Mouse (Mus musculus) hindbrain, postnatal 0 days (tissue): ENCODE measurements around the gene Clic4. TPM values are rescaled to one million over a fixed set of nuclear protein-coding genes. Genes with fewer than 3 reads are reported as not detected.

ENCODE experiments used
- ATAC-seq: fragments of 200-750 bp; cut with Nextera tagmentation; 2 replicates; pipeline ENCODE4 v1.8.0; 2017; ENCODE audit warnings: mild to moderate bottlenecking, moderate TSS enrichment, moderate library complexity
- DNase-seq: peaks from one replicate; pipeline ENCODE4 v3.0.0-alpha.2; 2015; ENCODE audit warnings: low spot score
- H3K27ac ChIP-seq: fragments of 300-500 bp; sonication (generic); 2 replicates; pipeline ENCODE4 v1.5.1; 2014; ENCODE audit warnings: mild to moderate bottlenecking
- H3K27me3 ChIP-seq: fragments of 300-500 bp; sonication (generic); 2 replicates; pipeline ENCODE4 v1.6.1; 2014; ENCODE audit warnings: low read length, mixed read lengths; ENCODE audit not compliant: insufficient read depth
- H3K36me3 ChIP-seq: fragments of 300-500 bp; sonication (generic); 2 replicates; pipeline ENCODE4 v1.6.1; 2014; ENCODE audit warnings: low read length, mixed read lengths; ENCODE audit not compliant: insufficient read depth
- H3K4me1 ChIP-seq: fragments of 300-500 bp; sonication (generic); 2 replicates; pipeline ENCODE4 v1.6.1; 2014; ENCODE audit warnings: antibody characterized with exemption, low read length, mixed read lengths; ENCODE audit not compliant: insufficient read depth
- H3K4me2 ChIP-seq: fragments of 300-500 bp; sonication (generic); 2 replicates; pipeline ENCODE4 v1.6.1; 2014; ENCODE audit warnings: low read depth, mild to moderate bottlenecking, low read length, moderate library complexity, mixed read lengths
- H3K4me3 ChIP-seq: fragments of 300-500 bp; sonication (generic); 2 replicates; pipeline ENCODE4 v1.5.1; 2014; ENCODE audit warnings: low read length
- H3K9ac ChIP-seq: fragments of 300-500 bp; sonication (generic); replicated peaks from 2 replicates; pipeline ENCODE4 v1.6.1; 2014; ENCODE audit warnings: mild to moderate bottlenecking, low read length, moderate library complexity, mixed read lengths
- H3K9me3 ChIP-seq: fragments of 300-500 bp; sonication (generic); 2 replicates; pipeline ENCODE4 v1.6.1; 2016; ENCODE audit warnings: low read length, mixed read lengths
- CTCF ChIP-seq: IDR thresholded peaks from 2 replicates; pipeline ENCODE4 v1.5.1; 2016; ENCODE audit warnings: antibody characterized with exemption, control low read depth, low read depth
- WGBS: fragments of 180-500 bp; shearing (Covaris S2); extraction: QIAGEN DNeasy Blood & Tissue Kit; methylation state at CpG from one replicate; pipeline ENCODE4 v1.1.7; 2014; 5-methylcytosine and 5-hydroxymethylcytosine counted together
- polyA plus RNA-seq: library from polyadenylated mRNA; unstranded; fragments of >200 nt; fragmentation: Nextera tagmentation; extraction: Ambion mirVana; gene quantifications from 2 replicates; pipeline ENCODE4 v1.2.1, GENCODE M21; 2015
- total RNA-seq: library from RNA; depleted of rRNA; stranded (reverse); fragments of >200 nt; gene quantifications from 2 replicates; pipeline ENCODE4 v1.2.3, GENCODE M21; 2014

Clic4 gene
- total and polyA plus RNA-seq, 2 experiments from 2014 or later = 57.1 to 70.1 TPM

DNA sequence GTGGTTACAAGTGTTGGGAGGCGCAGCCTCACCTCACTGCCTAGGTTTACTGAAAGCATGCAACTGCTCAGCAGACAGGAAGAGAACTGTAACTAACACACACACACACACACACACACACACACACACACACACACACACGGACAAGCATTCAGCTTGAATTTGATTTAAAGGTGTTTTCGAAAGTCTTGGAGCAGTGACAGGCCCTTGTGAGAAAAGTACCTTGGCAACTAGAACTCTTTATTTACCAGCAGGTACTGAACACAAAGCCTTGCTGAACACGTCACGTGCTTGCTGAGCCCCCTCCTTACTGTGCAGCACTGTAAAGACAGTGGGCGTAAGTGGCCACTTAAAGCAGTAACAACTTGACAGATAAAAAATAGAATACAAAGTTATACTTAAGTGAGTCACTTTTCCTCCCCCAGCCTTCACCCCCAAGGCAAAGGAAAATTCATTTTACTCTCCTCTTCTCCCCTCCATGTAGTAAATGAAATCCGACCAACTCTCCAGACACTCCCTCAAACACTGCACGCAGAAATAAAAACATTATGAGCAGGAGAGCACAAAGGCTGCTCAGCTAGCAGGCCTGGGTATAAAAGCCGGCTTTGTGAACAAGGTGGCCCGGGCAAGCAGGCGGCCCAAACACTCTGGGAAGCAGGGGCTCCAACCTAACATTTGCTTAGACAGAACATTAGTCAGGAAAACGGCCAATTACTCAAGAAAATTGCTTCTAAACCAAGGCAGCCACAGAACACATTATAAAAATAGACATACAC, 50.8 kb downstream of the Clic4 start:
- WGBS = 80% methylated on average over 12 of the region's 12 CpGs
- no peaks in the 10 kb centered on the region for H3K27me3 ChIP-seq
- H3K27ac ChIP-seq = no peak overlapping the region
- ATAC-seq (no peak), DNase-seq (no peak)
- H3K9me3 ChIP-seq = no peaks in the 10 kb centered on the region
- no peak overlapping the region for H3K4me2 ChIP-seq
- H3K4me1 ChIP-seq = no peaks in the 10 kb centered on the region
- peaks cover 11% of the 10 kb centered on the region; the same call in 1 of the 2 replicates for H3K36me3 ChIP-seq
- H3K4me3 ChIP-seq = no peak overlapping the region
- no peak for TF ChIP-seq CTCF
- H3K9ac ChIP-seq = no peak overlapping the region

DNA sequence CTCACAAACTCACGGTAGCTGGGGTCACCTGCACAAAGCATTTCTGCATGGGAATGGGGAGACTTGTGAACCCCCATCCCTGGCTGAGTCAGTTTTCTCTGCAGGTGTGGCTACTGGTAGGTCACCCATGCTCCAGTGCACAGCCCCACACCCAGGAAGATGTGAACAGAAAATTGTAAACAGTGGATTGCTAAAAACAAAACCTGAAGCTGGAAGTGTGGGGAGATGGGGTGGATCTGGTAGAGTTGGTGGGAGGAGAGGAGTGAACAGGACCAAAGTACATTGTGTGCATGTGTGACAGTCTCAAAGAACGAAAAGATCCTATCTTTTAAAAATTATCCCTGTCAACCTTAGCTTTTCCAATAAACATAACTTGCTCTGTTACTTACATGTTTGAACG, 52.0 kb downstream of the Clic4 start:
- H3K27ac ChIP-seq = no peak overlapping the region
- H3K4me1 ChIP-seq = no peaks in the 10 kb centered on the region
- no peak for ATAC-seq
- no peak for TF ChIP-seq CTCF
- no peak for DNase-seq
- peaks cover 15% of the 10 kb centered on the region; the same call in 1 of the 2 replicates for H3K36me3 ChIP-seq
- no peak overlapping the region for H3K4me3 ChIP-seq
- H3K27me3 ChIP-seq = no peaks in the 10 kb centered on the region
- H3K9me3 ChIP-seq = no peaks in the 10 kb centered on the region
- no peak overlapping the region for H3K9ac ChIP-seq
- WGBS = 81% methylated on average over 3 of the region's 3 CpGs
- H3K4me2 ChIP-seq = no peak overlapping the region

DNA sequence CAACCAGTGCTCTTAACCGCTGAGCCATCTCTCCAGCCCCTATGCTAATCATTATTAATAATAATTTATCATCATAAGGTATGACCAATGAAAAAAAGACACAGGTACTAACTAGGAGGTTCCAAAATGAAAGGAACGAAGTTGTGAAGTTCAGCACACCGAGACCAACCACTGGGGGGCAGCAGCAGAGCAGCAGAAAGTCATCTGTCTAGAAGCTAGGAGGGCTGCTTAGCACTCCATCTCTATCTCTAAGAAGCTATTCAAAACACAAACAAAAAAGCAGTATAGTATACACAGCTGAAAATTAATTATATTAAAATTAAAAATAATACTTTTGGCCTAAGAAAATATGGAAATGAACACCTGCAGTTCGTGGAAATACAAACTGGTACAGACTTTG, 53.0 kb downstream of the Clic4 start:
- Histone ChIP-seq H3K9me3 (no peaks in the 10 kb centered on the region), H3K36me3 (peaks cover 15% of the 10 kb centered on the region; the same call in 1 of the 2 replicates), H3K4me1 (no peaks in the 10 kb centered on the region), H3K27ac (no peak overlapping the region), H3K4me3 (no peak overlapping the region), H3K27me3 (no peaks in the 10 kb centered on the region), H3K4me2 (no peak overlapping the region), H3K9ac (no peak overlapping the region)
- DNase-seq = peak; percentile 89
- WGBS = 54% methylated on average over 4 of the region's 4 CpGs
- peak; percentile 89 for TF ChIP-seq CTCF
- ATAC-seq = peak; percentile 69; the same call in 1 of the 2 replicates

DNA sequence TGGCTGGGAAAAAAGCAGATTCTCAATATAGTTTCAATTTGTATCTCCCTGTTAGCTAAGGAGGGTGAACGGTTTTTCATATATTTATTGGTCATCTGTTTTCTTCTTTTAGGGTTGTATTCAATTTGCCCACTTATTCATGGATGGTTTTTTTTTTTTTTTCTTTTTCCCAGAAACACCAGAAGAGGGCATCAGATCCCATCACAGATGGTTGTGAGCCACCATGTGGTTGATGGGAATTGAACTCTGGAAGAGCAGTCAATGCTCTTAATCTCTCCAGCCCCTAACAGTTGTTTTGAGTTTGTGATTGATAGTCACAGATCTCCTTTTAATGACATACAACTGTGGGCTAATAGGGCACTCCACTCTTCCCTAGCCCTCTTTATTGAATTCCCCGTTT, 62.8 kb downstream of the Clic4 start:
- H3K27ac ChIP-seq = no peak overlapping the region
- H3K4me3 ChIP-seq = no peak overlapping the region
- WGBS = 83% methylated on average over 2 of the region's 2 CpGs
- no peak for DNase-seq
- H3K9me3 ChIP-seq = no peaks in the 10 kb centered on the region
- H3K4me2 ChIP-seq = no peak overlapping the region
- no peaks in the 10 kb centered on the region for H3K4me1 ChIP-seq
- peaks cover 17% of the 10 kb centered on the region for H3K27me3 ChIP-seq
- H3K9ac ChIP-seq = no peak overlapping the region
- H3K36me3 ChIP-seq = no peaks in the 10 kb centered on the region
- TF ChIP-seq CTCF = 0 out of 2 replicates have a peak, but pooled peaks have one; percentile 3
- no peak for ATAC-seq

- H3K4me3 ChIP-seq = peak overlapping the region; percentile 39
- no peaks in the 10 kb centered on the region for H3K4me1 ChIP-seq
- H3K9me3 ChIP-seq = no peaks in the 10 kb centered on the region
- 3% methylated on average over 47 of the region's 47 CpGs for WGBS
- peaks cover 24% of the 10 kb centered on the region for H3K27me3 ChIP-seq
- peak; percentile 93 for TF ChIP-seq CTCF
- H3K4me2 ChIP-seq = peak overlapping the region; percentile 72
- H3K9ac ChIP-seq = no peak overlapping the region; the same call in 1 of the 2 replicates
- H3K27ac ChIP-seq = no peak overlapping the region
- H3K36me3 ChIP-seq = no peaks in the 10 kb centered on the region
- peak; percentile 90 for DNase-seq
- peak; percentile 79 for ATAC-seq
Observed at GRCm38 (mm10) chr4:135205711-135206600, 66.7 kb downstream of the Clic4 start.

- no peaks in the 10 kb centered on the region for H3K4me1 ChIP-seq
- DNase-seq = no peak
- no peak for TF ChIP-seq CTCF
- H3K36me3 ChIP-seq = no peaks in the 10 kb centered on the region
- H3K9me3 ChIP-seq = no peaks in the 10 kb centered on the region
- H3K27ac ChIP-seq = no peak overlapping the region
- no peak overlapping the region for H3K4me2 ChIP-seq
- peaks cover 24% of the 10 kb centered on the region for H3K27me3 ChIP-seq
- WGBS = 25% methylated on average over 5 of the region's 5 CpGs
- no peak overlapping the region for H3K9ac ChIP-seq
- ATAC-seq = no peak
- no peak overlapping the region for H3K4me3 ChIP-seq
Observed at GRCm38 (mm10) chr4:135205254-135205653, 67.4 kb downstream of the Clic4 start.
